Mouse (Mus musculus) kidney, adult 2 months (tissue): ENCODE measurements around the gene Acsl6.
"Not testable (repeated sequence)": the region's sequence is repeated elsewhere in the genome, so short reads cannot be mapped to it uniquely, and the experiment has no call there.

Experiments used
- CTCF ChIP-seq: fragments of 200-500 bp; conservative IDR thresholded peaks from 2 replicates; pipeline ENCODE4 v1.5.1; 2011; ENCODE audit warnings: low read depth, mild to moderate bottlenecking, control low read depth, low read length, moderate library complexity, mixed read lengths; ENCODE audit not compliant: insufficient read depth, insufficient read length
- POLR2A ChIP-seq: fragments of 200-500 bp; IDR thresholded peaks from one replicate; pipeline ENCODE4 v1.6.1; 2011; ENCODE audit warnings: low read depth, low read length, control low read depth

GRCm38 (mm10) chr11:54297471-54297870 is 6.1 kb upstream of the Acsl6 start:
- TF ChIP-seq POLR2A, CTCF: not testable (repeated sequence)
